Mouse (Mus musculus) cortical plate, adult 2 months (tissue): ENCODE measurements around the gene Cyp39a1.

ENCODE experiments used
- CTCF ChIP-seq: fragments of 200-500 bp; IDR thresholded peaks from 2 replicates; pipeline ENCODE4 v1.5.1; 2011; ENCODE audit warnings: mild to moderate bottlenecking, control low read depth, low read length; ENCODE audit not compliant: insufficient read depth; ENCODE audit errors: extremely low read depth
- POLR2A ChIP-seq: fragments of 200-500 bp; IDR thresholded peaks from 2 replicates; pipeline ENCODE4 v1.6.1; 2011; ENCODE audit warnings: mild to moderate bottlenecking, low read length, control low read depth; ENCODE audit not compliant: insufficient read depth; ENCODE audit errors: extremely low read depth

DNA sequence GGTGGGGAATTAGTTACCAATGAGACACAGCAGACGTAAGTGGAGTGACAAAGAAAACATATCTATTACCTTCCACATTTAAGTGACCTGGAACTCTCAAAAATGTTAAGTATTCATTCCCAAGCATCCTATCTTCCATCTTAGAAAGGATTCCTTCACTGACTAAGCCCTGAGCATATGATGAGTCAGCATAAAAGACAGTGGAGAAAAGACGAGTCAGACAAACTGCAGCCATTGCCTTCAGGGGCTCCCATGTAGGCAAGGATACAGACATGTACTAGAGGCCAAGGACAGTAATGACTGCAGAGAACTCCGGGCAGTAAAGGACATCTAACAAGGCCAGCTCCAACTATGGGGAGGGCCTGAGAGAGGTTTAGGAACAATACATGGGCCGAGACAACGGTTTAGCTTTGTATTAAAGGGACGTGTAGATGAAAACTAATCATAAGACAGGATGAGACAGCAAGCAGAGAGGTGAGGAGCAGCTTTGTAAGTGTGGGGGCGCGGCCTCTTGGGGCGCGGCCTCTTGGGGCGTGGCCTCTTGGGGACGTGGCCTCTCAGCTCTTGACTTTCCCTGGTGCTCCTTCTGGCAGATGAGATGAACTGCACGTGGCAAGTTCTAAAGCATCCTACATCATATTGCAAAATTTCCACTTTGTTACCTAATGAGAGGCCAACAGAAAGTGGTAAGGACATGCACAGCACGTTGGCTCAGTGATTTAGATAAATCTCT, 15.7 kb upstream of the Cyp39a1 start:
- no peak for TF ChIP-seq CTCF
- TF ChIP-seq POLR2A: no peak
